Mouse (Mus musculus): Measurements from ENCODE around the gene Rhox8.

Gene Rhox8

GRCm38 (mm10) chrX:37878844-37879243 lies at the start of gene Rhox8:
Gene Rhox8, minus strand, starts transcription at chrX:37878944.
- WGBS: 85% methylated on average over 4 of the region's 4 CpGs

GRCm38 (mm10) chrX:37916311-37916710 lies 37.6 kb upstream of the Rhox8 start:
- WGBS: 77% methylated on average over 4 of the region's 4 CpGs

DNA sequence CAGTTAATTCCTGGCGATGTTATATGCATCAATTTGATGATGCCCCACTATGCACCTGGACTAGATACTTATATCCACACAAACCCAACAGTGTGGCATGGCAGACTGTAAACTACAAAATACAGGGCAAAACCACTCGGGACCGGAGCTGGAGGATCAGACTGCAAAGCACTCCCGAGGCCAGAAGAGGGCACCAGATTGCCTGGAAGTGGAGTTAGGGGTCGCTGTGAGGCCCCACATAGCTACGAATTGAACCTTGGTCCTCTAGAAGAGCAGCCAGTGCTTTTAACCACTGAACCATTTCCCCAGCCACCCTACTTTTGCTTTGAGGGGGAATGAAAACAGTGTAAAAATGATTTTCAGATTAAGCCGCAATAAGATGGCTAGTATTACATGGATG lies 29.8 kb upstream of the Rhox8 start:
- 51% methylated on average over 7 of the region's 7 CpGs for WGBS

DNA sequence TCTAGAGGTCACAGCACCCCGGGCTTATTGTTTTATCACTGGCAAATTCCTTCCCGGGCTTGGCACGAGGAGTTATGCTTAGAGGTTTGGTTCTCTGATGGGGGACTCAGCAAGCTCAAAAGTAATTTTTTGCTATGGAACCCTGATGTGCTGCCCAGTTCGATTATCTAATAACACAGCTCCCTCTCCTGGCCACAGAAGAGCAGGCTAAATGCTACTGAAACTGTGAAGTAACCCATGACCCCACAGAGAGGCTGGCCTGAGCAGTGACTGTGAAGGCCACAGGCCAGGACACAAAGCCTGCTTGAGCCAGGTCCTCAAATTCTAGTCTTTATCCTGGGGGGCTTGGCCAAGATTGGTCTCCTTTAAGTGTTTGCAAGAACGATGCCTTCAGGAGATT lies 25.0 kb upstream of the Rhox8 start:
- 78% methylated on average over 5 of the region's 5 CpGs for WGBS

DNA sequence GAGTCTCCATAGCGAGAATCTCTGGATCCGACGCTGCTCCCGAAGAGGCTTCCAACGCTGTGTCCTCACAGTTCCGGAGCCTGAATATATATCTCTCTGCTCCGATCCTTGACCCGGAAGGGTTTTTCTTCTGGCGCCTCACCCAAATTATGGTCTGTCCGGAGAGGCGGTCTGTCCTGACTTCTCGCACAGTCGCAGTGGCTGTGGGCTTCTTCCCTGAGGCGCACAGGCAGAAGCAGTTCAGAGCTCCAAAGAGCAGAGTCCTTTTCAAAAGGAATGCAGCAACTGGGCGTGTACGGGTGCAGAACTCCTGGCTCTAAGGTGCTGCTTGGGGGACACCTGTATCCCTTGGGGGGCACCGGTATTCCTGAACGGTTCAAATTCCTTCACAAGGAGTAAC lies 22.9 kb upstream of the Rhox8 start, which contains the start of gene Rhox9:
Gene Rhox9 (minus strand): TSS at position 101 of the 400 bp plus-strand sequence.
- WGBS: 98% methylated on average over 9 of the region's 18 CpGs

DNA sequence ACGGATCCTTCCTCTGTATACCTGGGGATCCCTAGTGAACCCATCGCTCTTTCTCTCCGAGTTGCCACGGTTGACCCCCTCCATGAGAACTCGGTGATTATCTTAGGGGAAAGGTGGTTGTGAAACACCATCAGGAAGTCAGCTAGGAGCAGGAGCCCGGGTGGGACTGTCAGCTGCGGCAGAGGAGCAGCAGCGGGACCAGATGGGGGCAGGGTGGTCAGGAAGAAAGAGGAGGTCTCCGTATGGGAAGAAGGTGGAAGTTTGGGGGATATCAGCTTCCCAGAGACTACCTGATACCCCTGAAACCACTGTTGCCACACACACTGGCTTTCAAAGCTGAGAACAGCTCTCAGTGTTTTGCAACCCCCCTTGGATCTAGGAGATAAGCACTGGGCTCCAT lies 18.4 kb upstream of the Rhox8 start, which contains the start of gene Rhox7b:
Gene Rhox7b (minus strand): TSS at position 101 of the 400 bp plus-strand sequence.
- 79% methylated on average over 9 of the region's 9 CpGs for WGBS

DNA sequence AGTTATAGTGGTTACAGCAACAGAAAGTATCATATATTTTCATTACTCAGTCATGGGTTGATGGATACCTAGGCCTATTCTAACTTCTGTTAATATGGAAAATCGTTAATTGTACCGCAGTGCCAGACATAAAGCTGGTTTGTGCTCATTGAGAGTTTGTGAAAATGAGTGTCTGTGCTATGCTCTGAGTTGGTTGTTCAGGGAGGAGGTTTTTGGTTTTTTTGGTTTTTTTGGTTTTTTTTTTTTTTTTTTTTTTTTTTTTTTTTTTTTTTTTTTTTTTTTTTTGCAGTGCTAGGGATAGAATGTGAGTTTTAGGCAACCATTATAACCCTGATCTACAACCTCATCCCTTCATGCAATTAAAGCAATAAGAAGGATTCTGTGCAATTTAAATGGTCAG lies 7.1 kb downstream of the Rhox8 start:
- 94% methylated on average over 2 of the region's 2 CpGs for WGBS

- 77% methylated on average over 8 of the region's 8 CpGs for WGBS
These were observed 47.4 kb downstream of the Rhox8 start, which contains the start of gene Rhox7a for GRCm38 (mm10) chrX:37831386-37831785. Gene Rhox7a, plus strand, starts transcription at chrX:37831686.

DNA sequence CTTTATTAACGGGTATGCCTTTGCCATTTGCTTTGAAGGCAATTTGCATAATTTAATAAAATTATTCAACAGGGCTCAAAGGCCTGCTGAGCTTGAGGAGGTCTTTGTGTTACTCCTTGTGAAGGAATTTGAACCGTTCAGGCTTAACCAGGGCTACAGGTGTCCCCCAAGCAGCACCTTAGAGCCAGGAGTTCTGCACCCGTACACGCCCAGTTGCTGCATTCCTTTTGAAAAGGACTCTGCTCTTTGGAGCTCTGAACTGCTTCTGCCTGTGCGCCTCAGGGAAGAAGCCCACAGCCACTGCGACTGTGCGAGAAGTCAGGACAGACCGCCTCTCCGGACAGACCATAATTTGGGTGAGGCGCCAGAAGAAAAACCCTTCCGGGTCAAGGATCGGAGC lies 52.1 kb downstream of the Rhox8 start, which contains the start of gene Rhox6:
Gene Rhox6 (plus strand): TSS at position 301 of the 400 bp plus-strand sequence.
- 85% methylated on average over 4 of the region's 12 CpGs for WGBS
